Mouse (Mus musculus): ENCODE measurements around the gene Cops6.

GRCm38 (mm10) chr5:138207253-138207652, 46.4 kb downstream of the Cops6 start:
- TF ChIP-seq CTCF (IDR thresholded peaks at IDR 0.05; ENCODE audit: low read depth) (no peak), EP300 (IDR thresholded peaks at IDR 0.05; ENCODE audit: low read depth) (no peak)

All from liver, embryonic 14.5 days (tissue).